Mouse (Mus musculus): ENCODE data around the gene Ivl.

GRCm38 (mm10) chr3:92583164-92583826 lies 9.8 kb upstream of the Ivl start:
- TF ChIP-seq POLR2A (IDR thresholded peaks at IDR 0.05; ENCODE audit: insufficient read length, low read depth) (no peak), MYOD1 (IDR thresholded peaks at IDR 0.05; ENCODE audit: control insufficient read depth in 1 of 3, insufficient read length in 2 of 3, low read depth in 2 of 3) (no peak), POLR2AphosphoS2 (IDR thresholded peaks at IDR 0.05; ENCODE audit: insufficient read length, low read depth) (no peak), SRF (IDR thresholded peaks at IDR 0.05; ENCODE audit: control insufficient read depth, insufficient read length, low read depth) (no peak), TCF12 (IDR thresholded peaks at IDR 0.05; ENCODE audit: insufficient read depth, poor library complexity, severe bottlenecking) (no peak), MAX (IDR thresholded peaks at IDR 0.05; ENCODE audit: low read depth) (no peak)

Data from myocyte (in vitro differentiated cells).